Mouse (Mus musculus) liver, postnatal 0 days (tissue): Measurements from ENCODE around the gene Gm13119. TPM values are rescaled to one million over a fixed set of nuclear protein-coding genes. Genes with fewer than 3 reads are reported as not detected.
"Not testable (repeated sequence)": the region's sequence is repeated elsewhere in the genome, so short reads cannot be mapped to it uniquely, and the experiment has no call there.

Experiments
- ATAC-seq: fragments of 200-750 bp; cut with Nextera tagmentation; 2 replicates; pipeline ENCODE4 v1.8.0; 2017; ENCODE audit warnings: mild to moderate bottlenecking, moderate library complexity
- DNase-seq: peaks from one replicate; pipeline ENCODE4 v3.0.0-alpha.2; 2016
- H3K27ac ChIP-seq: fragments of 300-500 bp; sonication (generic); 2 replicates; pipeline ENCODE4 v1.5.1; 2014; ENCODE audit warnings: antibody characterized with exemption, moderate library complexity, mild to moderate bottlenecking, low read depth
- H3K27me3 ChIP-seq: fragments of 300-500 bp; sonication (generic); 2 replicates; pipeline ENCODE4 v1.6.1; 2014; ENCODE audit warnings: low read length, control low read depth, mixed read lengths; ENCODE audit not compliant: insufficient read depth
- H3K36me3 ChIP-seq: fragments of 300-500 bp; sonication (generic); replicated peaks from 2 replicates; pipeline ENCODE4 v1.6.1; 2014; ENCODE audit warnings: mild to moderate bottlenecking, control low read depth, low read length, moderate library complexity, mixed read lengths; ENCODE audit not compliant: insufficient read depth
- H3K4me1 ChIP-seq: fragments of 300-500 bp; sonication (generic); 2 replicates; pipeline ENCODE4 v1.6.1; 2014; ENCODE audit warnings: antibody characterized with exemption, mild to moderate bottlenecking, control low read depth; ENCODE audit not compliant: insufficient read depth
- H3K4me2 ChIP-seq: fragments of 300-500 bp; sonication (generic); 2 replicates; pipeline ENCODE4 v1.6.1; 2014; ENCODE audit warnings: low read depth, mild to moderate bottlenecking, low read length, moderate library complexity, mixed read lengths
- H3K4me3 ChIP-seq: fragments of 300-500 bp; sonication (generic); 2 replicates; pipeline ENCODE4 v1.5.1; 2014; ENCODE audit warnings: low read depth, low read length
- H3K9ac ChIP-seq: fragments of 300-500 bp; sonication (generic); replicated peaks from 2 replicates; pipeline ENCODE4 v1.6.1; 2014; ENCODE audit warnings: mild to moderate bottlenecking, moderate library complexity
- H3K9me3 ChIP-seq: fragments of 300-500 bp; sonication (generic); 2 replicates; pipeline ENCODE4 v1.6.1; 2016; ENCODE audit warnings: mild to moderate bottlenecking, control low read depth, low read length, mixed read lengths
- CTCF ChIP-seq: sonication (generic); IDR thresholded peaks from 2 replicates; pipeline ENCODE4 v1.5.1; 2016; ENCODE audit warnings: antibody characterized with exemption, low read depth
- EP300 ChIP-seq: IDR thresholded peaks from 2 replicates; pipeline ENCODE4 v1.6.1; 2016; ENCODE audit warnings: antibody characterized with exemption, low read depth, mild to moderate bottlenecking
- WGBS: fragments of 180-500 bp; shearing (Covaris S2); extraction: QIAGEN DNeasy Blood & Tissue Kit; methylation state at CpG from one replicate; pipeline ENCODE4 v1.1.7; 2014; ENCODE audit not compliant: insufficient replicate concordance; 5-methylcytosine and 5-hydroxymethylcytosine counted together
- polyA plus RNA-seq: library from polyadenylated mRNA; unstranded; fragments of >200 nt; fragmentation: Nextera tagmentation; extraction: Ambion mirVana; gene quantifications from 2 replicates; pipeline ENCODE4 v1.2.1, GENCODE M21; 2015

Gene Gm13119
- not detected in 2 replicates for polyA plus RNA-seq

DNA sequence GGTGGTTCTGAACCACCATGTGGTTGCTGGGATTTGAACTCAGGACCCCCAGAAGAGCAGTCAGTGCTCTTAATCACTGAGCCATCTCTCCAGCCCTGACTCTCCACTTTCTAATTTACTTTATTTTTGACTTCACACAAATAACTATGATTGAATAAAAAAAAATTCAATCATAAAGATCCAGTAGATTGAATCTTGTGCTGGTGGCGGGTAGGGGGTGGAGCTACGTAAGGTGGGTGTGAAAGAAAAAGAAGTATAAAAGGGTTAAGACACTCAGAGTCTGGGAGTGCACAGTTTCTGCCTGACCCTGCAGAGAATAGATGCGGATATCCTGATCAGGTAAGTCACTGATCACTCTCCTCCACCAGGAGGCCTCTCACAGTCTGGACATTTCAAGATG lies at the start of gene Gm13119:
Gene Gm13119, plus strand, starts transcription at position 301 of the 400 bp plus-strand sequence.
- not testable (repeated sequence) for H3K4me1 ChIP-seq, H3K9ac ChIP-seq, H3K36me3 ChIP-seq, H3K4me3 ChIP-seq, H3K27me3 ChIP-seq, DNase-seq, ATAC-seq, H3K9me3 ChIP-seq, H3K27ac ChIP-seq, H3K4me2 ChIP-seq
- WGBS: 64% methylated on average over 3 of the region's 3 CpGs

DNA sequence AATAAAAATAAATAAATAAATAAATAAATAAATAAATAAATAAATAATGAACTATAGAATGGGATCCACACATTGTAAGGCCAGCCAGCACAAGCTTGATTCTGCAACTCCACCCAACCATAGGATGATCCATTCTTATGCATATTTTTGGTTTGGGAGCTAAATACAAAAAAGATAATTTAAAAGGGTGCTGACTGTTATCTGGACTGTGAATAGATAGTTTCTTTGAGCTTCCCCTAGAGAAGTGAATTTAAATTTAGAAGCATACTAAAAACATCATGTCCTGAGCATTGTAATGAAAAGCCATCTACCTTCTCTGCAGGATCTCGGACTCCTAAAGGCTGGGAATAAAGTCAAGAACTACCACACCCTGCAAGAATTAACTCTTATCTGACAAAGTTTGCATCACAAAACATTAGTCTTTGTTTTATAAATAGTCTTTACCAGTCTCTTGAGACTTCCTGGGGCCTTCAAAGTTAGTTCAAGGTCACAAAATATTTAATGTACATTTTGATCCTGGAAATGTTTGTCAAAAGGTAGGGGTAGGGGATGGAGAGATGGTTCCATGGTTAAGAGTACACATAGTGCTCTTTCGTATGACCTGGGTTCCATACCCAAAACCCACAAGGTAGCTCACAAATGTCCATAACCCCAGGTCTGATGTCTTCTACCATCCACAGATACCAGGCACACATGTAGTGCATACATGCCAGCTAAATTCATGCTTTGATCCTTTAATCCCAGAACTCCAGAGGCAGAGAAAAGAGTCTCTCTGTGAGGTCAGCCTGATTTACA lies 44.9 kb upstream of the Gm13119 start:
- not testable (repeated sequence) for H3K9me3 ChIP-seq, H3K4me1 ChIP-seq, H3K27me3 ChIP-seq, H3K36me3 ChIP-seq, ATAC-seq, DNase-seq, H3K4me2 ChIP-seq, H3K4me3 ChIP-seq, H3K27ac ChIP-seq, H3K9ac ChIP-seq
- 63% methylated on average over 2 of the region's 2 CpGs for whole genome bisulfite sequencing

DNA sequence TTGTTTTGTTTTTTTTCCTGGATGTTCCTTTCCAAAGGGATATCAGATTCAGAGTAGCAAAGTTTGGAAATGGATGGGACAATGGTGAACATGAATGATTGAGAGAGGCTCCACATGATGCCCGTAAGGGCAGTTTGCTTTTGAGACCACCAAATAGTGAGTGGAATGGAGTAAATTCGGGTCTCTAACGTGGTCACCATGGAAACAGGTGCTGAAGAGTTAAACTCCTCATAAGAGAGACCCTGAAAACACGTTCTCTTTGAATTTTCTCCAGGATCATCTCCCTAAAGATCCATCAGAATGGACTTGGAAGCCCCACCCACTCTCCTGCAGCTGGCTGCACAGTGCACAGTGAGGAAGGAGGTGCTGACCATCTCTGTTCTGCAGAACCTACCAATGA lies 27.8 kb upstream of the Gm13119 start, which contains the start of gene Gm13128:
Gene Gm13128, plus strand, starts transcription at position 301 of the 400 bp plus-strand sequence.
- H3K27ac ChIP-seq, H3K9ac ChIP-seq, H3K4me1 ChIP-seq, H3K4me2 ChIP-seq, DNase-seq, H3K36me3 ChIP-seq, H3K9me3 ChIP-seq, H3K4me3 ChIP-seq, H3K27me3 ChIP-seq, ATAC-seq: not testable (repeated sequence)
- WGBS: 47% methylated on average over 4 of the region's 4 CpGs

DNA sequence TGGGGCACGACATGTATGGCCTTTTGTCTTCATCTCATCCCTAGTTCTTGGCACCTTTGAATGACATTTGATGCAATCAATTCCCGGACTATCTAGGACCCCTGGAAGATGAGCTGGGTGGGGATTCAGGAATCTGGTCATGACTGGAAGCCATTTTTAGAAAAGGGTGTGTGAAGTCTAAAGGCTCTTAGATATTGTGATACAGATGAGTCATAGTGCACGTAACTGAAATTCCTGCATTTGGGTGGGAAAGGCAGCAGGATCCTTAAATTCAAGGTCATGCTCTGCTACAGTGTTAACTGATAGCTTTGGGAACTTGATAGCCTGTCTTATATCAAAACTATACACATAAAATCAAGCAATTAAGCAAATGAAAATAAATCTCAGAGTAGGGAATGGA lies 21.9 kb upstream of the Gm13119 start:
- H3K9me3 ChIP-seq, H3K27ac ChIP-seq, H3K4me1 ChIP-seq, ATAC-seq, H3K4me2 ChIP-seq, DNase-seq, H3K4me3 ChIP-seq, H3K36me3 ChIP-seq, H3K9ac ChIP-seq, H3K27me3 ChIP-seq: not testable (repeated sequence)
- 77% methylated on average over 2 of the region's 3 CpGs for WGBS

DNA sequence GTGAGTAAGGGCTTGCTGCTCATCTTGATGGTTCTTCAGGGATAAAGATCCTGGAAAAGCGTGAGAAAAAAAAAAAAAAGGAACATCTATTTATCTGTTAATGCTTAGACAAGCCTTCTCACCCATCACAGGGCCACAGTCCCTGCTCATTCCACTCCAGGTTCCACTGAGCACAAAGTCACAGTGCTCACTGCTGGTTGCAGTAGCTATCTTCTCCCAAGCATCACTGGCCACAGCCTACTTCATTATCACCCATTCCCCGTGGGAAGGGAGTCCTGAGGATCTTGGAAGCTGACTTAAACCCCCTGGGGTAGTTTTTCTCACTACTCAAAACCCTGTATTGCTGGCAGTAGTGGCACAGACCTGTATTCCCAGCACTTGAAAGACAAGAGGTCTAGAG lies 20.2 kb downstream of the Gm13119 start, which contains the start of gene Pramef20:
Gene Pramef20, minus strand, starts transcription at position 23 of the 400 bp plus-strand sequence.
- peaks cover 2% of the 10 kb centered on the region; the same call in 1 of the 2 replicates for H3K9me3 ChIP-seq
- no peak for DNase-seq
- H3K4me3 ChIP-seq: no peak within 1 kb of the TSS
- no peak within 1 kb of the TSS for H3K4me2 ChIP-seq
- no peaks in the 10 kb centered on the region for H3K36me3 ChIP-seq
- H3K9ac ChIP-seq: no peak within 1 kb of the TSS
- H3K4me1 ChIP-seq: no peaks in the 10 kb centered on the region
- 41% methylated on average over 2 of the region's 2 CpGs for WGBS
- no peak within 1 kb of the TSS for H3K27ac ChIP-seq
- no peak for TF ChIP-seq CTCF
- no peak for TF ChIP-seq EP300
- no peaks in the 10 kb centered on the region for H3K27me3 ChIP-seq
- no peak for ATAC-seq

DNA sequence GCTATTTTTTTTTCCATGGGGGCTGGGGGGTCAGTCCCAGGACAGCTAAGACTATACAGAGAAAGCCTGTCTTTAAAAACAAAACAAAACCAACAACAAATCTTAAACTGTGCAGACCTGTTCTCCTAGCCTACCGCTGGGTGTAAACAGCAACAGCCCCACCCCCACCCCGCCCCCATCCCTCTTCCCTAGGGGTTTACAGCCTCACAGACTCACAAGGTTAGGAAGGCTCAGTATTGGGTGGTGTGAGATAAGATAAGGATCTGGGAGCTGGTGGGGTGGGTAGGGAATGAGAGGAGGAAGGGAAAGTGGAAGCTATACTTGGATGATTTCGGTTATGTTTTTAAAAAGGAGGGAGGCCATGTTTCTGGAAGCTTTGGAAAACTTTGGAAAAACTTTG lies 38.6 kb downstream of the Gm13119 start:
- Histone ChIP-seq H3K4me1 (no peaks in the 10 kb centered on the region), H3K4me3 (no peak overlapping the region), H3K9me3 (no peaks in the 10 kb centered on the region), H3K4me2 (no peak overlapping the region), H3K9ac (no peak overlapping the region), H3K27me3 (no peaks in the 10 kb centered on the region), H3K27ac (no peak overlapping the region), H3K36me3 (no peaks in the 10 kb centered on the region)
- 26% methylated on average over 3 of the region's 3 CpGs for WGBS
- no peak for TF ChIP-seq EP300
- TF ChIP-seq CTCF: no peak
- DNase-seq: no peak
- no peak for ATAC-seq

DNA sequence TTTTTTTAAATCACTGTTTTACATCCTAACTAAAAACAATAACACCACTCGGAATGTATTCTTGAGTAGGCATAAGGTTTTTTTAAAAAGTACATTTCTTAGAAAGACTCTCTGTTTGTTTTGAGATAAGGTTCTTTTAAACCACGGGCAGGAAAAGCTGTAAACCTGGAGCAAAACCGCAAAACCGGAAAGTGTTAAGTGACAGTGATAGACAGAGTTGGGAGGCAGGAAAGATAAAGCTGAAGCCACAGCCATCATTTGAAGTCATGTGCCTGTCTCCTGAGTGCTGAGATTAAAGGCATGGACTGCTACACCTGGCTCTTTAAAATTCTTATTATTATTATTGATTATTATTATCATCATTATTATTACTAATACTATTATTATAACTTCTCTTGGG lies 45.0 kb downstream of the Gm13119 start:
- Histone ChIP-seq H3K9me3 (no peaks in the 10 kb centered on the region), H3K27ac (no peak overlapping the region), H3K36me3 (no peaks in the 10 kb centered on the region), H3K9ac (no peak overlapping the region), H3K4me2 (no peak overlapping the region), H3K27me3 (no peaks in the 10 kb centered on the region), H3K4me1 (no peaks in the 10 kb centered on the region), H3K4me3 (no peak overlapping the region)
- WGBS: 8% methylated on average over 4 of the region's 4 CpGs
- no peak for TF ChIP-seq CTCF
- TF ChIP-seq EP300: no peak
- DNase-seq (no peak), ATAC-seq (no peak)
